Comparison of ENCODE assay signal across 22 mouse cellular contexts in the genomic region with DNA sequence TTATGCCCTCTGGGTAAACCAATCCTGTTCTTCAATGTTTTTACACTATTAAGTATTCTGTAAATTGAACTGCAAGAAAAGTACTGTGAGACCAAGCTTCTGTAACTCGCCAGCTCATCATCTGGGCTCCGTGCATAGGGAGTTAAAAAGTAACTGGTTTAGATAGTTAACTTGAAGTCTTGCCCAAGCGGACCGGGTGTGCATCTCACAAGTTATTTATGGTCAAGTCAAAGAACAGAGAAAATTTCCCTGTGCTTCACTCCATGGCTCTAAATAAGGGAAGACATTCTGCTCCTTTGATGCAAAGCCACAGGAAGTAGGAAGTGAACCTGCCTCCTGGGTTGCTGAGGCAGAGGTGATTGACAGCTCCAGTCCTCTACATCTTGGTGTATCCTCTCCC. TPM values are rescaled to one million over a fixed set of nuclear protein-coding genes. Genes with fewer than 3 reads are reported as not detected.
DNase-seq lines count a peak whose midpoint lies in the region; ATAC-seq lines count a peak whose summit lies in the region.
"Had no signal": no experiment of that assay in that cellular context is flagged by ENCODE, and none has a peak within 500 bp of the region (broad histone marks: within the 10 kb centered on the region; RNA-seq: fewer than 3 reads in every experiment).

No protein-coding gene starts in this region.

- H3K27ac ChIP-seq in kidney, embryonic 15.5 days: no peak overlapping the region
- no peak overlapping the region for H3K27ac ChIP-seq in kidney, embryonic 16.5 days (ENCODE audit: low read length)
- no peak overlapping the region for H3K27ac ChIP-seq in heart, embryonic 10.5 days
- H3K27ac ChIP-seq: embryonic facial prominence, embryonic 15.5 days; forebrain, embryonic 10.5 days; gastrocnemius, adult 2 months; hindbrain, embryonic 12.5 days had no signal

- no peaks in the 10 kb centered on the region for H3K9me3 ChIP-seq in kidney, embryonic 15.5 days (replicated peaks)
- no peaks in the 10 kb centered on the region for H3K9me3 ChIP-seq in kidney, embryonic 16.5 days (ENCODE audit: low read length)
- no peaks in the 10 kb centered on the region for H3K9me3 ChIP-seq in heart, embryonic 10.5 days
- H3K9me3 ChIP-seq: embryonic facial prominence, embryonic 15.5 days; forebrain, embryonic 10.5 days; hindbrain, embryonic 12.5 days had no signal

- ATAC-seq in kidney, embryonic 15.5 days (replicated peaks; ENCODE audit: low FRiP score): no peak
- 0 out of 2 replicates have a peak, but pooled peaks have one; percentile 31 for ATAC-seq in kidney, embryonic 16.5 days (ENCODE audit: low FRiP score, low TSS enrichment)
- ATAC-seq: forebrain, embryonic 14.5 days had no signal

- peaks cover 8% of the 10 kb centered on the region for H3K27me3 ChIP-seq in kidney, embryonic 15.5 days
- no peaks in the 10 kb centered on the region for H3K27me3 ChIP-seq in kidney, embryonic 16.5 days (ENCODE audit: insufficient read depth, low read length)
- no peaks in the 10 kb centered on the region for H3K27me3 ChIP-seq in heart, embryonic 10.5 days (ENCODE audit: insufficient read depth, poor library complexity, severe bottlenecking)
- H3K27me3 ChIP-seq: embryonic facial prominence, embryonic 15.5 days; hindbrain, embryonic 12.5 days had no signal

- peaks cover 5% of the 10 kb centered on the region; the same call in 1 of the 2 replicates for H3K4me1 ChIP-seq in kidney, embryonic 15.5 days
- H3K4me1 ChIP-seq in kidney, embryonic 16.5 days (ENCODE audit: insufficient read depth, low read length): no peaks in the 10 kb centered on the region
- H3K4me1 ChIP-seq in heart, embryonic 10.5 days: no peaks in the 10 kb centered on the region; the same call in 1 of the 2 replicates
- H3K4me1 ChIP-seq: embryonic facial prominence, embryonic 15.5 days; hindbrain, embryonic 12.5 days had no signal

- no peak overlapping the region for H3K4me3 ChIP-seq in kidney, embryonic 15.5 days (replicated peaks)
- no peak overlapping the region for H3K4me3 ChIP-seq in kidney, embryonic 16.5 days (ENCODE audit: low read length)
- no peak overlapping the region for H3K4me3 ChIP-seq in heart, embryonic 10.5 days
- H3K4me3 ChIP-seq: embryonic facial prominence, embryonic 15.5 days; erythroblast, embryonic 14.5 days; forebrain, embryonic 10.5 days; gastrocnemius, adult 2 months; hindbrain, embryonic 12.5 days had no signal

- no peak overlapping the region for H3K9ac ChIP-seq in kidney, embryonic 15.5 days
- H3K9ac ChIP-seq in kidney, embryonic 16.5 days (replicated peaks; ENCODE audit: low read length): no peak overlapping the region
- H3K9ac ChIP-seq: embryonic facial prominence, embryonic 15.5 days; hindbrain, embryonic 12.5 days had no signal

- no peak overlapping the region for H3K4me2 ChIP-seq in kidney, embryonic 15.5 days
- H3K4me2 ChIP-seq in kidney, embryonic 16.5 days (replicated peaks; ENCODE audit: low read depth, low read length): no peak overlapping the region
- H3K4me2 ChIP-seq: embryonic facial prominence, embryonic 15.5 days; hindbrain, embryonic 12.5 days had no signal

- H3K36me3 ChIP-seq in kidney, embryonic 15.5 days: no peaks in the 10 kb centered on the region
- H3K36me3 ChIP-seq in kidney, embryonic 16.5 days (ENCODE audit: insufficient read depth, low read length): no peaks in the 10 kb centered on the region
- H3K36me3 ChIP-seq in heart, embryonic 10.5 days: no peaks in the 10 kb centered on the region
- H3K36me3 ChIP-seq: embryonic facial prominence, embryonic 15.5 days; forebrain, embryonic 10.5 days; hindbrain, embryonic 12.5 days had no signal

- peak; percentile 44 for DNase-seq in kidney, adult 18-20 months
- DNase-seq in kidney, postnatal 36 days: peak; percentile 43 to 73
- no peak for DNase-seq in right cerebral cortex, postnatal 14 days
- DNase-seq in heart, embryonic 10.5 days (ENCODE audit: low spot score): no peak
- no peak for DNase-seq in ovary, postnatal 10 days (ENCODE audit: low spot score)
- DNase-seq: adrenal gland, adult 8-10 months; adrenal gland, postnatal 36 days; cerebellum, adult 2 months; cerebellum, postnatal 14 days; embryo, embryonic 11 days; gastrocnemius, adult 2 months; gastrocnemius, postnatal 25 days; heart, adult 11 months; heart, postnatal 10 days; heart, postnatal 4 days had no signal

- 58% methylated on average over 4 of the region's 4 CpGs for WGBS in kidney, embryonic 15.5 days
- WGBS in kidney, embryonic 16.5 days: 55% methylated on average over 4 of the region's 4 CpGs
- 84% methylated on average over 4 of the region's 4 CpGs for WGBS in heart, embryonic 10.5 days

RNA-seq across cellular contexts. Expression of a gene that starts 34.8 kb away (rescaled TPM):
- polyA plus RNA-seq in kidney, embryonic 15.5 days (2015; fragmentation: Nextera tagmentation; extraction: Ambion mirVana): 0.95 and 1.1 TPM in 2 replicates
- 0.81 and 1.00 TPM in 2 replicates for polyA plus RNA-seq in kidney, embryonic 16.5 days (2015; fragmentation: Nextera tagmentation; extraction: Ambion mirVana)
- polyA plus RNA-seq in heart, embryonic 10.5 days (2016; fragmentation: Nextera tagmentation; extraction: Ambion mirVana): 0.60 and 3.3 TPM in 2 replicates

RNA-seq across cellular contexts. Expression of a gene that starts 43.1 kb away (rescaled TPM):
- polyA plus RNA-seq in kidney, embryonic 15.5 days (2015; fragmentation: Nextera tagmentation; extraction: Ambion mirVana): 1.2 and 3.1 TPM in 2 replicates
- 1.00 and 1.3 TPM in 2 replicates for polyA plus RNA-seq in kidney, embryonic 16.5 days (2015; fragmentation: Nextera tagmentation; extraction: Ambion mirVana)
- 1.2 and 6.2 TPM in 2 replicates for polyA plus RNA-seq in heart, embryonic 10.5 days (2016; fragmentation: Nextera tagmentation; extraction: Ambion mirVana)
- polyA plus RNA-seq: erythroblast, embryonic 14.5 days had no signal

Comparison
In these comparisons a context has a peak if more than half of its experiments do, and no peak if none do; other contexts are left out.
1. DNase-seq: peak in kidney, adult 18-20 months (single experiment) and kidney, postnatal 36 days (2 of 2); none in right cerebral cortex, postnatal 14 days (single experiment), heart, embryonic 10.5 days (single experiment) and ovary, postnatal 10 days (single experiment).